Mouse (Mus musculus) olfactory bulb, adult 2 months (tissue): ENCODE measurements around the gene Tusc1.

Experiments used
- CTCF ChIP-seq: fragments of 200-500 bp; IDR thresholded peaks from 2 replicates; pipeline ENCODE4 v1.5.1; 2012; ENCODE audit warnings: low read depth, mild to moderate bottlenecking, low read length, moderate library complexity; ENCODE audit not compliant: insufficient read depth
- POLR2A ChIP-seq: fragments of 200-500 bp; IDR thresholded peaks from 2 replicates; pipeline ENCODE4 v1.6.1; 2012; ENCODE audit warnings: mild to moderate bottlenecking, low read depth, low read length, moderate library complexity; ENCODE audit not compliant: insufficient read depth

GRCm38 (mm10) chr4:93341568-93341967, 6.3 kb upstream of the Tusc1 start:
- TF ChIP-seq CTCF: no peak
- TF ChIP-seq POLR2A: no peak
